Mouse (Mus musculus) layer of hippocampus, postnatal 10 days (tissue): ENCODE results near the gene Nfib. TPM values are rescaled to one million over a fixed set of nuclear protein-coding genes. Genes with fewer than 3 reads are reported as not detected.

Experiments
- DNase-seq, 2 experiments: peaks; one replicate each; pipeline ENCODE4 v3.0.0; 2021; ENCODE audit warnings: low spot score in 2 of 2
- total RNA-seq, 2 experiments: library from RNA; stranded (reverse); gene quantifications; 2 replicates each; pipeline ENCODE4 v1.2.3; 2021

Gene Nfib
- total RNA-seq, 2 experiments from 2014 or later, result 218 to 236 TPM

DNA sequence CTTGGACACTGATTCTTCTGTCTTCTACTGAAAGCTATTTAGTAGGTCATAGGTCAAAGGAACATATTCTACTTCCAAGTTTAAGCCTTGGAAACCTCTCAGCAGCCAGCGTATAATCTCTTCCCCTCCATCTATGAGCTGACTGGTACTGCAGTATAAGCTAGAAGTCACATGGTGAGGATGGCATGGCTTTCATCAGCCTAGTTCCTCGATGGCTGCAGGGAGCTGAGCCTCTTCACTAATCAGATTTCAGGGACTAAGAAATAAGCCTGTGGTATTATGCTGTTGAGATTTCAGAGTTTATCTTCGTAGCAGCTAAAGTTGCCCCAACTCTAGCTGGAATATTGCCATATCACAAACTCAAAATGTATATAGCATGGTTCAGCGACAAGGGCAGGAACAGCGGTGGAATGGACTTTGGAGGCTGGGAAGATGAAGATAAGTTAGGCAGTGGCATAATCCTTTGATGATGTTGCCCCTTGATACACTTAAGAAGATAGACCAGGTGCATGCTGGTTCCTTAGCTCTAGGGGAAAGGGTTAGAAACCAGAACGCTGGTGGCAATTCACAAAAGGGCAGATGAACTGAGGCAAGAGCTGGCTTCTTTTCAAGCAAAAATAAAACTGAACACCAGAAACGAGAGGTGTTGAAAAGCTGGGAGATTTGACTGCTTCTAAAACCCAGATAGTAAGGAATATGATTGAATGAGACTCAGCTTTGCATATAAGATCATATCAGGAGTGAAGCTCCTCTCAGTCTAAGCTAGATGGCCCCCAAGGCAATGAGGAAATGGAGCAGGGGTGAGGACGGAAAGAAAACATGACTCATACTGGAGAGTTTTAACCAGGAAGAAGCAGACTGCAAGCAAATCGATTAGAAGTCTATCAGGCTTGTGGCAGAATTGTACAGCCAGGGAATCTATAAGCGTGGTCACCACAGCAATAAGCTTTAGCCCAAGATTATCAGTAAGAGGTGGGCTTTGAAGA is 111.6 kb downstream of the Nfib start:
- DNase-seq, result no peak

DNA sequence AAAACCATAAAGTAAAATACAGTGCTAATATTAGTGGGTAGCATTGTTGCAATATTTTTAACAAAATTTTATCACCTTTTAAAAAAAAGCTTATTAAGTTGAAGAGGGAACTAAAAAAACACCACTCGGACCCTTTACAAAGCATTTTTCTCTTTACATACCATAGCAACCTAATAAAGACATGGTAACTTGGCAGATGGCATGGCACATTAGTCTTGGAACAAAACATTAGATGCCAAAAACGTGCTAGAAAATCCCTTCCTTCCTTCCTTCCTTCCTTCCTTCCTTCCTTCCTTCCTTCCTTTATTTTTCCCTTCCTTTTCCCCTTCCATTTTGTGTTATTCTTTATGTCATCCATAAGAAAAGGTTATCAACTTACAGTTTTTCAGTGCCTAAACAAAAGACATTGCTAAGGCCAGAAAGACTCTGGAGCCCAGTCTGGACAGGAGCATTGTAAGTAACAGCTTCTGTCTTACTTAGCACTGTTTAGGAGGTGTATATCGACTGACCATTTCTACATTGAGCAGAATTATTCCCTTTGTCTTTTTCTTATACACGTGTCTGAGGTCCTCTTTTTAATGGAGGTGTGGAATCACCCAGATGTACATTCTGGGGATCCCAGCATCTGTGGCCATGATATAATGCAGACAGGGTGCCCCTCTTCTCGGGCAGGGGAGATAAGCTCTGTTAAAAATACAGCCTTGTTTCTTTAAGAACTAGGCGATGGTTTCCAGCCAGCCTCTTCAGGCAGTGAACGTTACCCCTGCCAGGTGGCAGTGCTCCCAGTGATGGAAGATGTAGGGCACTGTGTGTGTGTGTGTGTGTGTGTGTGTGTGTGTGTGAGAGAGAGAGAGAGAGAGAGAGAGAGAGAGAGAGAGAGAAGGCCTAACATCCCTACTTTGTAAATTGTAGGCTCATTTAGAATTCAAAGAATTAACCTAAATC is 113.2 kb downstream of the Nfib start:
- DNase-seq, result peak; percentile 64 to 68

DNA sequence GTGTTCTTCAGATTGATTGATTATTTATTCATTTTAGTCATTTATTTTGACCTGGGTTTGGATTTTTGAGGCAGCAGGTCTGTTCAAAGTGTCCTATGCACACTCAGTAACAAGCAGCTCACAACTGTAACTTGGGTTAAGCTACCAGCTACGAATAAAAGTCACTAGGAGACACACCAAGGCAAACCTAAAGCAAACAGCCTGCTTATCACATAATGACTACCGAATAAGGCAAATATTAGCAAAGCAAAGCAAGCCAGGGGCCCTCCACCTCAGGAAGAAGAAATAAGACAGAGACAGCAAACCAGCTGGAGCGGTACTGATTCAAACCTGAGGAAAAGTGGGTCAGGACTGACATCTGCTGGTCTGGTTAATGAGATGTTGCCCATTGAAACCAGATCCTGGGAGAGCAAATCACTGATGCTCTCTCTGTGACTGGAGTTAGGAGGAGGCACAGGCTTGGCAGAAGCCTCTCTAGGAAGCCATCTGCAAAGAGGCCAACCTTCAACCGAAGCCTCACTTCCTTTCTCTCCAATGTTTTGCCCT is 116.1 kb downstream of the Nfib start:
- peak; percentile 53 to 71 for DNase-seq

DNA sequence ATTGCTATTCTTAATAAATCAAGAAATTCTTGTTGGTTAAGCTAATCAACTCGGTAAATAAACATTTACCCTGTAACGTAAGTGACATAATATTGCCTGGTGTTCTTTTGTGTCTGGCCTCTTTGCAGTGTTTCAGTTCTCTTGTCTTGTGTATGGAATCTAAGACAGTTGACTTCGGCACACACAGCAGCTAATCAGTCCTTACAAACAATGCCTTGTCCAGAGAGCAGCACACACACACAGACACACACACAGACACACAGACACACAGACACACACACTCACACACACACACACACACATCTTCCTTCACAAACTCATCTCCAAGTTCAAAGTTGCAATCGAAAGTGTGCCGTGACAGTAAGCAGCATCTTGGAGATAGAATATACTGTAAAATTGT is 116.8 kb downstream of the Nfib start:
- DNase-seq, result no peak

DNA sequence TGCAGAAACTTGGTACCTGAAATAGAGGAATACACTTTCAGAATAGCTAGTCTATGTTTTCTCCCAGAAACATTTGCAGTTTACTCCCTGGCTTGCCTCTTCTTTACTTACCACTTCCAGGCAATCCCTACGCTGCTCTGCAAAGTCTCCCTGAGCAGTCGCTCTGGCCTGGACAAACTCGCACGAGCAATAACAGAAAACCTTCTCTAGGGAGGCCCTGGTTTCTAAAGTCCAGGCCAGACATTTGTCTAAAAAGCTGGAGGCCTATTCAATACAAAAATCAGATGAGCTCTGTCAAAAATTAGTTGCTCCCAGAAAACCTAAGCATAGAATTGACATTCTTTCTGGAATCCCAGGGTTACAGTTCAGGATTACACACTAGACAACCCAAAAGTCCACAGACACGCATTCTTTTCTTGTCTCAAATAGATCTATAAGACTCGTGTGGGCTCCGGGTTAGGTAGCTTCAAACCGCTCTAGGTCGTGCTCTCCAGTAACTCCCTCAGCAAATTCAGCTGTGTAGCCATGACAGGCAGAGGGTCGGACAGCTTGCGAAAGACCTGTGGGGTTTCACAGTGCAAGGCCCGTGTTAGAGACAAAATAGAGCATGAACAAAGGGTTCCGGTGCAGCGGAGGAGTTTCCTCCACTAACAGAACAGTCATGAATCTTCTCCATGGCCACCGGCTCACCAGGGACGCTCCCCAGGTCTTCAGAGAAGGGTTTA is 118.2 kb downstream of the Nfib start:
- DNase-seq, result peak; percentile 58 to 71

DNA sequence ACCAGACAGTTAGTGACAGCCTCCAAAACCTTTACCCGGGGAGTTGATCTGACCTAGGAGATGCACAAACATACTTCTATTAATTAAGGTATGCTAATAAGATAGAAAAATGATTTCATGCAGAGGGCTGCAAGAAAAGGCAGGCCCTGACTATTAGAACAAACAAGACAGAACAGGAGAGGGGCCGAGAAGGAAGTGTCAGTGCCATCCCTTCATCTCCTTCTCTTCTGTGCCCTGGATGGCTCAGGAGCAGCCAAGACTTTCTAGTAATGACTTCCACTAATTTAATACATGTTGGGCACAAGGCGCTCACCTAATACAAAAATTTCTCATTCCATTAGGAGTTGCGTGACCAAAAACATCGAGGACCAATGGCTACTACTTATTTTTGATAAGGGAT is 118.9 kb downstream of the Nfib start:
- no peak for DNase-seq

DNA sequence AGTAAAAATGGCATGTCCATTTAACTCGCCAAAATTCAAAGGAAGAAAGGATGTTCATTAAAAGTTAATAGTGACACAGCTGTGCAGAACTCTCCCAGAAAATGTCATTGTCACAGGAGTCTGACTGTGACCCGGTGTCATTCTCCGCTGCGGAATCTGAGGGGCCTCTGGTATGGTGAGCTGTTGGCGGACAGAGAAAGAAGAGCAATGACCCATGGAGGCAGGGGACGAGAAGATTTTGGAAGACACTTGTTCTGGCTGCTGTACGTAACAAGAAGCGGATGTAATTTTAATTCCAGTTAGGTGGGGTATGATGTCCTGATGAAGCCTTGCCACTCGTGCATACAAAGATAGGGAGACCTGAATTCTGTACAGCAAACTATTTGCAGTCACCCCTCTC is 120.0 kb downstream of the Nfib start:
- no peak for DNase-seq

DNA sequence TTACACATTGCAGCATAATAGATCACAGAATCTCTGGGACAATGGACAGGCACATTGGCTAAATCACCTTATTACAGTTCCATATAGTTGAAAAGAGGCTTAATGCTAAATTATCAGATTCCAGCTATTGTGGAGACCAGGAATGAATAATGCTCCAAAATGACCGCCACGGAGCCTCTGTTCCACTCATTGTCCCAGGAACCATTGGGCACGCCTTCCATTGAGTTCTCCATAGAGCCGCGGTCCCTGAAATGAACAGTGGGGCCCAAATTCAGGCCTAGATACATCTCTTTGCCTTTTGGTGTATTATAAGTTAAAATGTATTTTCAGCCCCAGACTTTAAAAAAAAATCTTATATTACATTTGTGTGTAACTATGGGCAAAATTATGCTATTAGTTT is 120.5 kb downstream of the Nfib start:
- no peak for DNase-seq

DNA sequence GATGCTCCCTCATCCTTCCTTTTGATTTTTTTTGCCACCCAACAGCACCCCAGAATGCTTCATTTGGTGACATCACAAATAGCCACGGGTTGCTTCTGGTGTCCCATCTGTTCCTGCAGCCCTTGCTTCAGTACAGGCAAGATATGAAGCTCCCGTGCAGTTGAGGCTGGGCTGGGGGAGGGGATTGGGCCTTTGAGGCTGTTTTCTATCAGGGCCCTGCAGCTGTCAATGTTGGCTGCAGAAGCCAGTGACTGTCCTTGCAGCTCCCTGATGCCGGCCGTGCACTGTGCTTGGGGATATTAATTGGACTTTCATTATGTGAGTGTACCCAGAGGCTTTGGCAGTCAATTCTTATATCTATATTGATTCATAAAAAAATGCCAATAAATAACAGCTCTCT is 121.0 kb downstream of the Nfib start:
- peak; percentile 69 to 79 for DNase-seq

DNA sequence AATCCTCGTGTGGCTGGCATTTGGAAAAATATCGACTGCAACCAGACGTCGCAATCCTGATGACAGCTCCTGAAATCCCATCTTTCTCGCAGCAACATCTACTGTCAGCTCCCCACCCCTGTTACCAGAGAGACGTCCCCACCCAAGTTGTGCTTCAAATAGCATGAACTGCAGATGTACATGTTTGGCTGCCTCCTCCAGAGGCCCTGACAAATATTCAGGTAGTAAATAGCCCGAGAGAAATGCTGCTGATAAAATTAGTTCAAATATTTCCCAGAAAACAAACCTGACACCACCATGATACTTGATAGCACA is 132.3 kb downstream of the Nfib start:
- no peak for DNase-seq

DNA sequence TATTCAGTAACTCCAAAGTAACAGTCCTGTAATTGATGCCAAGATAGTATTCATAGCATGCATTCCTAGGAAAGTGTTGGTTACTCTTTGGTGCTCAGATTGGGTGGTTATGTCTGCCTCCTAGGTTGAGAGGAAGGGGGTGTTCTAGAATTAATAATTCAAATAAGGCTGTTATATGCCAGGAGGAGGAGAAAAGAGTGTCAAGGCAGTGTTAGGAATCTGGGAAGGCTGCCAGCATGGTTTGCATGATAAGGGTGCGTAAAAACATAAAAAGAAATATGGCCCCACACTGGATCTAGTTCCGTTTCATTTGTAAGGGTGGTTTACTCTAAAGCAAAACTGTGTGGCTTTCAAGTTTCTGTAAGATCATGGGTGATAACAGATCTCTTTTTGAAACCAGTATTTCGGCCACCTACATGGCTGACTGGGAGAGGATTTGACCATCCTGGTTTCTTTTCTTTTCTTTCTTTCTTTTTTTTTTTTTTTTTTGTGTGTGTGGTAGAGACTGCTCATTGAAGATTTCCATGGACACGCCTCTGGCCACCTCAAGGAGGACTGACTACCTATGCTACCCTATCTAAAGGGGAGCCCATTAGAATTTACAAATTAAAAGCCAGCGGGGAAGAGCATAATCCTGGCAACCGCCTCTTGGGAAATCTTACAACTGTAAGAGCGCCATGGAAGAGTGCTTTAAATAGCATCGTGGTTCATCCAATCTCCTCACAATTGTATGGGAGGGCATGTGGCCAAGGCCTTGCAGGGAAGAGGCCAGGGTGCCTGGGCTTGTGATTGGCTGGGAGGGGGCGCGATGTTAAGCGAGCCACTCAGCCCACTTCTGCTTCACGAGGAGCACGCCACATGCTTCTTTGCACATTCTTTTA is 132.9 kb downstream of the Nfib start:
- DNase-seq, result no peak

DNA sequence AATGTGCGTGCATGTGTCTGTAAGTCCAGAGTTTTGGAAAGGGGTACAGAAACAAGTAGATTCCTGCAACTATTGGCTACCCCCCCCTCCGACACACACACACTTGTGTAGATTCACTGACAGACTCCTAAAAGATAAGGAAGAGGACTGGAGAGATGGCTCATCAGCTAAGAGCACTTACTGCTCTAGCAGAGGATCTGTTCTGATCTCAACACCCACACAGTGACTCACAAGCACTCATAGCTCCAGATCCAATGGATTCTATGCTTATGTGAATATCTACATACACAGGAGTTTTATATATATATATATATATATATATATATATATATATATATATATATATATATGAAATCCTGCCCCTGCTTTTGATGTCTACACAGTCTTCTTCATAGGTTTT is 146.7 kb downstream of the Nfib start:
- DNase-seq, result no peak

DNA sequence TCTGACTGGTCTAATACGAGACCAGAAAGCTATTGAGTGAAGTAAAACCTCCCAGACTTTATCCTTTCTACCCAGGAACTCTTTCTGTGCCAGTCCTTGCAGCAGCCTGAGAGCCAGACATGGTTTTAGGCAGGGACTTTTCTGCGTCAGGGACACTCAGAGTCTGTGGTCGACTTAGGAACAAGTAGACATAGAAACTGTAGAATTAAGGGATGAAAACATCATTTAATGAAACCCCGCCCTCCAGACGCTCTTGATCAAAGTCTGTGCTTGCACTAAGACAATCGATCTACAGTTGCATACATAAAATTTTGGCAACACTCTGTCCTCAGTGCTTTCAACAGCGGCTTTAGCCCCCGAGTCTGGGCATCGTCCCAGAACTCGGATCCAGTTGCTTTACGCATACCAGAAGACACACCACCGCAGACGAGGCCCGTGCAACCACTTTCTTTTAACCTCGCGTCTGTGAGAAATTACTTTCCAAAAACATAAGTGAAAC is 149.8 kb downstream of the Nfib start:
- DNase-seq, result no peak

DNA sequence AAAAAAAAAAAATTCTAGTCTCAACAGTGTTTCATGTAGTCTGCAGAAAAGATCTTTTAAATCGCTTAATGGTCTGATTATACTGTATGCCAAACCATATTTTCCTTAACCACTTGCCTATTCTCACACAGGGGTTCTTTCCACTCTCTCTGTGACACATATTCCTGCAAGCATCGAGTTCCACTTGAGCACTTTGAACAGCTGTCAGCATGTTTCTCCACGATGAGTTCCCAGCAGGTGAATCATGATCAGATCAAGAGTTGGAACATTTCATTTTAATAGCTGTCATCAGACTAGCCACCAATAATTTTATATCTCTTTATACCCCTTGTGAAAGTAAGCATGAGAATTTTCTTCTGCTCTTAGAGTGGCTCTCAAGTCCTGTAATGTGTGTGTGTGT is 151.9 kb downstream of the Nfib start:
- DNase-seq, result no peak

DNA sequence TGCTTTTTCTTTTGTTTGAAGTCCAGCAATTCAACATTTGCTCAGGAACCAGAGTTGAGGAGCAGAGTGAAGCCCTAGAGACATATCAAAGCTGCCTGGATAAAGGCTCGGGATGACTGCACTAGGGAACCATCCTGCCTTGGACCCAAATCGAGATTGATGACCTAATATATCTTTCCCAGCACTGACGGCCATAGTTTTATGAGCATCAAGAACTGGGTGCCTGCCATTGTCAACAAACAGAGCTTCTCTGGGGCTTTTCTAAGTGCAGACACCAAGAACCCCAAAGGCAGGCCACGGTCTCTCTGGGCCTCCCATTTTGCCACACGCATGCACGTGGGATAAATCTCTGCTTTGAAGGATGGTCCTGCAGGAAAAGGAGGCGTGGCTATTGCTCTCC is 153.3 kb downstream of the Nfib start:
- DNase-seq, result no peak

DNA sequence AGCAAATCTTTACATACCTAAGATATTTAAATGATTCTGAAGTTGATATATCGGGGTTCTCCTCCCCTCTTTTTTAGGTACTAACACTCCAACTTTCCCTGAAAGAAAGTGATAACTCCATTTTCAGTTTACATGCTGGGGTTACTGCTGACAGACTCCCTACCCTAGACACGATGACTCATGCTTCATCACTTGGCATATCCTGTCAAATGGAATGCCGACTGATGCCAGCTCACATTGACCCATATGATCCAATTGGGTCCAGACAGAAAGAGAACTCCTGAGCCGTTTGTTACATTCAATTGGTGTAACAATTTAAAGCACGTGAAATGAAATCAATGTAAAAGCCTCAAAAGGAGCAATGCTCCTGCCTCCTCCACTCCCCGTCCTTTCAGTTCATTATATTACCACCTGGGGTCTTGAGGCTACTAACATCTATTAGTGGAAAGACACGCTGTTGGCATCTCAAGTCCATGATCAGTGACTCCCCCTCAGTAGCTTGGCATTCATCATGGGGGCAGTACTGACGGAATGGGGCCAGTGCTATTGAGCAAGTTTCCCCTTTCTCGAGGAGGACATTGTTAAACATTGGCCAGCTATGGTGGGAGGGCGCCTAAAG is 155.7 kb downstream of the Nfib start:
- no peak for DNase-seq

DNA sequence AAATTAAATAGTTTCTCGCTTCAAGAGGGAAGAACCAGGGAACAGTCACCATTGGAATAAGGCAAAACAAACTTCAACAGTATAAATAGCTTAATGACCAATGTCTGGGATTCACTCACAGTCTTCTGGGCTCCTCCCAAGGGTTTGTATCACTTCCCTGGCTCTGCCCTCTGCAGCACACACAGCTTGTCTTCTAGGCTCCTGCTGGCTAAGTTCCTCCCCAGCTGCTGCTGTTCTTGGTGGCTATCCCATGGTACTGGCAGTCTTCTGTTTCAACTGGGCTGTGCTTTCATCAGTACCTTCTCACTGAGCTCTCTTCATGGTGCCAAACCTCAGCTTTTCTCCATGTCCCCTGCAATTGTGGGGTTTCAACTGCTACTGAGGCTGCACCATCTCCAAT is 157.3 kb downstream of the Nfib start:
- no peak for DNase-seq

DNA sequence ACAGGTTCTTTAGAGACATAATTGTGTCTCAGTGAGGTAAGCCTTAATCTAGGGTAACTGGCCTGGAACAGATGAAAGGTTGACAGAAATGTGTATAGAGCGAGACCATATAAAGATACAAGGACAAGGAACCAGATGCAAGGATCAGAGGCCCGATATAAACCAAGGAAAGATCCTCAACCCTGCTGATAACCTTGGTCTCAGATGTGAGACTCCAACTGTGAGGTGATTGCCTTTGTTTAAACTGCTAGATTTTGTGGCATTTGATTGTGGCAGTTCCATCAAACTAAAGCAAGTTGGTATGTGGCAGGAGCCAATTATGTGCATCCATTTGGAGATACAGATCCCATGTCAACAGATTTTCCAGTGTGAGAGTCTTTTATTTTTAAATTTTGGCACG is 161.6 kb downstream of the Nfib start:
- no peak for DNase-seq

DNA sequence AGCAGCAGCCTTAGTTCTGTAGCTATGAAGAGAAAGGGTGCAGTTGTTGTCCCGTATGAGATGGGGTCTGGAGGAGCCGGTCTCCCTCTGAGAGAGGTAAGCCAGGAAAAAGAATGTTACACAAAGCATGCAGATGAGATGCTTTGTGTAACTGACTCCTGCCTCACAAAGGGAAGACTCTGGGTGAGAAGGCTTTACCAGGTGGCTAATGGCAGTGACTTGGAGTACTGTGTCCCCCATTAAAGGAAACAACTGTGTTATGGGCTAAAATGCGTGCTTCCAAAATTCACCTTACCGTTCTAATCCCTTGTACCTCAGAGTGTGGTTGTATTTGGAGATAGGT is 162.2 kb downstream of the Nfib start:
- DNase-seq, result no peak
